Mouse (Mus musculus) T-helper 1 cell (primary cell): Measurements from ENCODE around the gene Gopc.
"Not testable (repeated sequence)": the region's sequence is repeated elsewhere in the genome, so short reads cannot be mapped to it uniquely, and the experiment has no call there.

Experiments used
- in situ Hi-C: fragments of 300-600 bp; cut with MboI, MseI; formaldehyde crosslinking; loops from one replicate; pipeline ENCODE4 v1.15.1; 2025; ENCODE audit warnings: high pct_unique_total_duplicates

The Gopc gene

DNA sequence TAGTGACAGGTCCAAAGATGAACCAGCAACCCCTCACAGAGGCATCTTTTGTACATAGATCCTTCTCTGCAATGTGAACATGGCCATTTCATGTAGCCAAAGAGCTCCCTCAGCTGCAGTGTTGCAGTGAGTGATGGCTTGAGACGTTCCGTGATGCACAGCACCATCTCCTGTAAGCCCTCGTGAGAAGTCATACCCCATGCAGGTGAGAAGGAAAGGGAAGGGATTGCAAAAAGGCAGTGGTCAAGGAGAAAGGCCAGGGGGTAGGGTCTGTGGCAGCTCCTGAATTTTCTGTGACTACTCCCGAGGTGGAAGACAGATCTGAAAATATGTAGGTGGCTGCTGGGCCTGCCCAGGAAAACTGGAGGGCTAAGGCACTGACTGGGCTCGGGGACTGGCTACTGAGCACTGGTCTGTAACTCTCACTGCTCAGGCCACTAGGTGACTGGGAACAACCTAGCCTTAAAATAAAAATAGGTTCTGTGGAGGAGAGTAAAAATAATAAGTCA, 7.1 kb upstream of the Gopc start, which contains the start of gene Nepn:
Gene Nepn (plus strand): TSS at position 51 of the 509 bp plus-strand sequence.
- in situ Hi-C loops: loop anchor here (5.0 kb wide), 1 partner anchor 287 kb away; no protein-coding TSS in a partner anchor

DNA sequence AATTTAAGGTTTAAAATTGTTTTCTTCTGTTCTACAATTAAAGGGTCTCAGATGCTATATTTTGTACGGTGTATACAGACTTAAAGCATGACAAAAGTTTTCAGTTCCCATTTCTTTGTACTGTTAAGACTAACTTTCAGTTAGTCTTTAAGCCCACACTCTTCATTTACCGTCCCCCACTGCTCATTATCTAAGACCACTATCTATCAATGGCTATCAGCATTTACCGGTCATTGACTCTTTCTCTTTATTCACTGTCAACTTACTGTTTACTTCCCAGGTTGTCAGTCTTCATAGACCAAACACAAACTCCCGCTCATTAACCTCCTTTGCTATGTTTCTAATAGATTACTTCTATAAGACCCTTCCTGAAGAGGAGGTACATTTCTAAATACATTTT, 5.3 kb upstream of the Gopc start:
- in situ Hi-C loops: loop anchor here (5.0 kb wide), 1 partner anchor 285 kb away; no protein-coding TSS in a partner anchor

DNA sequence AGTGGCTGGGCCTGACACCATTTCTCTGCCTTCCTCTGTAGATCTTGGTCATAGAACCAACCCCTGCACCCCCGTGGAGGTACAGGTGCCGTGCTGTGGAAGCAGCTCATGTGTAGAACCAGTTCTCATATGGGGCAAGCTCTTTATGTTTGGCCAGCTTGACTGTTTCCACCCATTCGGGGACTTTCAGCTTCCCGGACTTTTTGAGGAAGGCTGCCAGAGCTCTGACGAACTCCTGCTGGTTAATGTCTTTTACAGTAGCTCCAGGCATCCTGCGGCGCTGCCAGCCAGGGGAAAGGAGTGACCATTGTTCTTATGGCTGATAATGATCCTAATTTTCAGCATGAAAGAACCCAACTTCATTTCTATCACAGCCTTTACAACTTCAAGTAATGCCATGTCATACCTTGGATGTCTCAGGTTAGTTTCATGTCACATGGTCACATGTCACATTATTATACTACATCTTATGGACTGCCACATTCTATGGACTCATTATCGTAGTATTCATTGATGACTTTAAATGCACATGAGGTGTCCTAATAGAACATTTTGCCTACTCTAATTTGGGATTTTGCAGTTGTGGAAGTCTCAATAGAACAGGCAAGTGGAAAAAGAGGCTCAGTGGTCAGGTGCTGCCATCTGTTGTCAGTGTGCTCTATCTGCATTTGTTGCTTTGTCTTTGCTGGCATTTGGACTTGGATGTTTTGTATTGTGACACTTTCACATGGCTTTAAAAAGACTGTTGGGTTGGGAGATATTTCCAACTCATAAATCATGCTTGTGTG, 3.1 kb upstream of the Gopc start:
- in situ Hi-C loops: loop anchor here (5.0 kb wide), 1 partner anchor 283 kb away; no protein-coding TSS in a partner anchor

DNA sequence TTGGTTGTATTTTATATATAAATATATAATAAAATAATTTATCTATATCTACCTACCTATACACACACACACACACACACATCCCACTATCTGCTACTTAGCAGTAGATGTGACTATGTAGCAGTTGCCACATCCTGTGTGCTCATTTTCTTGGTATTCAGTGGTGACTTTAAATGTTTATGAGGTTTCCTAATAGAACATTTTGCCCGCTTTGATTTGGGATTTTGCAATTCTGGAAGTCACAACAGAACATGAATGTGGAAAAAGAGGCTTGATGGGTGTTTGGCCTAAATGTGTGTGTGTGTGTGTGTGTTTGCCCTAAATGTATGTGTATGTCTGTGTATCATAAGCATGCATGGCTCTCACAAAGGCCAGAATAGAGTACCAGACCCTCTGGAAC, 1.6 kb upstream of the Gopc start:
- in situ Hi-C loops: no loop called here

DNA sequence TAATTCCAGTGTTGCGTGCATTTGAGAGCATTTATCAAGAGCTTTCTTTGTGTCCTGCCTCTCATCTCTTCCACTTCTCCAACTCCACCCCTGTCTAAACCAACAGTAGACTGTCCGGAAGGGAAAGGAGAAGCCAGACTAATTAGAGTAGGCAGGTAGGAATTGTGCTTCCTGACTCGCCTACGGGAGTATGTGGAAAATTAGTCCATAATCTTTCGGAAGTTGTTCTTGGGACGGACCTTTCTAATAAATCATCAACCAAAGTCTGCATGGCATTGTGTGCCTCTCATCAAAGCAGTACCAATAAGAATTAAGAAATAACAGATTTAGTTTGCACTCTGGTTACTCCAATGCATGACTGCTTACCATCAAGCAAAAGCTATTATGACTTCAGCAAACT, 1.1 kb upstream of the Gopc start:
- in situ Hi-C loops: no loop called here

DNA sequence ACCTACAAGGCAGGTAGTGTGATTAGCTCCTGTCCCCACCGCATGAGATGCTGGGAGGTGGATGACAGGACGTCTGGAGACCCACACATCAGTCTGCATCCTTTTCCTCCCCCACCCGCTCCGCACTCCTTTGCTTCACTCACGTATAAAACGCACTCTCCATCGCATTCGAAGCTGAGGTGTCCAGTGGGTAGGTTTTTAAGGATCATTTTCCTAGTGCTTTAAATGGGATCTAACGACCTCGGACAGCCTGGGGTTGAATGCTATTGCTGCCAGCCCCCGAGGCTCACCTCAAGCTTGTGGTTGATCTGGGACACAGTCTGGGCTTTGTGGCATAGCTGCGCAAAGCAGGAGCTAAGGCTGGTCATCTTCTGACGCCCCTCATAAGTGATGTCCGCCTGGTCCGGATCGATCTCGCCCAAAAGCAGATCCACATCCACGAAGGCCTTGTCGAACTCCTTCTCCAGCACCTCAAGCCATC, 563 bp downstream of the Gopc start:
- in situ Hi-C loops: no loop called here

DNA sequence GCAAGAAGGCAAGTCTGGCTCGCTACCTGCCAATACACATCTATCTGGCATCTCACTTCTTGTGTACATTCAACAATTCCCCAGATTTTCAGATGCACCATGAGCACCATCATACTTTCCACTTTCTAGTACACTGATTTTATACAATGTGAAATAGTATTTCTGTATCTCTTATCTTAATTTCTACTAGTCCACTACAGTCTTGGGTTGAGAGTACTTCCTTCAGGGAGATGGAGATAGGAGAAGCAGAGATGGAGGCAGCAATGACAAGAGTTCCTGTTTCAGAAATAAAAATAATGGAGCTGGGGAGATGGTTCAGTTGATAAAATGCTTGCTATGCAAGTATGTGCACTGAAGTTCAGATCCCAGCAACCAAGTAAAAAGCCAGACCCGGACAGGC, 4.1 kb downstream of the Gopc start:
- in situ Hi-C loops: no loop called here

DNA sequence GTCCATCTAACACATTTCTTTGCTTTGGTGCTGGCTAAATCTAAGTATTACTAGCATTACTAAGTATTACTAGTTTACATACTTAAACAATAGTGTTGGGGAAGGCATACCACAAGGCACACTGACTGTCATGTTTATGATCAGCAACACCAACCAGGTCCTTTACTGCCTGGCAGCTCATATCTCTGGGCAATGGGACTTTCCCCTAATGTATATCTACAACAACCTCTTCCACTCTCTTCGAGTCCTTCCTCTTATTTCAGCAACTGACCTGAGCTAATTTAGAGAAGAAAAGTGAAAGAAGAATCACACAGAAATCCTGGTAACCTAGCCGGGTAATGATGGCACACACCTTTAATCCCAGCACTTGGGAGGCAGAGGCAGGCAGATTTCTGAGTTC, 5.5 kb downstream of the Gopc start:
- in situ Hi-C loops: no loop called here

DNA sequence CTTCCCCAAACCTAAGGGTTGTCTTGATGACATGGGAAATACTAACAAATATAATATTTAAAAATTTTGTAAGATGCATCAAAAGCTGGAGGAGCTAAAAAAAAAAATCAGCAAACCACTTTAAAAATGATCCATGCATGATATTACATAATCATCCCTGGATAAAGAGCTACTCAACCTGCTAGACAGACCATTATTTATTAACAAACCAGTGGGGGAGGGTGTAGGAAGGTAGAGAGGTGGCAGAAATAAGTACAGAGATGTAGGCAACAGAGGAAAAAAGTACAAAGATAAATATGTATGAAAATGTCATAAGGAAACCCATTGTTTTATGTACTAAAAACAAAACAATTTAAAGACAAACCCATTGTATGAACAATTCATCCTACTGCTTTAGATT, 7.3 kb downstream of the Gopc start:
- in situ Hi-C loops: no loop called here

DNA sequence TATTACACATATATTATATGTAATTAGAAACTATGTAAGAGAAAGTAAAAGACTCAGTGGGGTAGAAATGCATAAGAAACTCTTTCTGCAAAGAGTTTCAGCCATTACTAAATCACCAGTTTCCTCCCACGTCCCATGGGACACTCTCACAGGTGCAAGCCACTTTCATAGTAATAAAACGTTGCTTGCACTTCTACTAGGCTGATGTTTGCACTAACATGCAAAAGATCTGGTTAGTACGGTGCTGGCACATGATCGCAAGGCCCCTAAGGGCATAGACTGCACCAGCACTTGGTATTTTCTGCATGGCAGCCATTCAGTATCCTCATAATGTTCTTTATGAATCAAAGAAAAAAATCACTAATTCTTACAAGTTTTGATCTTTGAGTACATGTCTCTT, 8.1 kb downstream of the Gopc start:
- in situ Hi-C loops: no loop called here

DNA sequence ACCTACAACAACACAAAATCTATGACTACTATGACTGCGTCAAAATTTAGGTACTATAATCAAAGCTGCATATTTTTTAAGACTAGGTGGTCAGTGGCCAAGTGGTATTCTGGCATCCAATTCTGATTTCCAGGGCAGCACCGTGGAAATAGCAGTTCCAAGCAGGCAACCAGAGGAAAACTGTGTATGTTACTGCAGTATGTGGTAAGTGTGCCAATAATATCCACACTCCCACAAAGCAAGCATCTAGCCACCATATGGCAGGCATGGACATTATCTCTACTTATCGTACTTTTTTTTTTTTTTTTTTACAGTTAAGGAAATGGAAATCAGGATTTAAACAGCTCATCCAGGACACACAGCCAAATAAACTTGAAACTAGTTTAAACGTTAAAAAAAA, 13.5 kb downstream of the Gopc start:
- in situ Hi-C loops: no loop called here

DNA sequence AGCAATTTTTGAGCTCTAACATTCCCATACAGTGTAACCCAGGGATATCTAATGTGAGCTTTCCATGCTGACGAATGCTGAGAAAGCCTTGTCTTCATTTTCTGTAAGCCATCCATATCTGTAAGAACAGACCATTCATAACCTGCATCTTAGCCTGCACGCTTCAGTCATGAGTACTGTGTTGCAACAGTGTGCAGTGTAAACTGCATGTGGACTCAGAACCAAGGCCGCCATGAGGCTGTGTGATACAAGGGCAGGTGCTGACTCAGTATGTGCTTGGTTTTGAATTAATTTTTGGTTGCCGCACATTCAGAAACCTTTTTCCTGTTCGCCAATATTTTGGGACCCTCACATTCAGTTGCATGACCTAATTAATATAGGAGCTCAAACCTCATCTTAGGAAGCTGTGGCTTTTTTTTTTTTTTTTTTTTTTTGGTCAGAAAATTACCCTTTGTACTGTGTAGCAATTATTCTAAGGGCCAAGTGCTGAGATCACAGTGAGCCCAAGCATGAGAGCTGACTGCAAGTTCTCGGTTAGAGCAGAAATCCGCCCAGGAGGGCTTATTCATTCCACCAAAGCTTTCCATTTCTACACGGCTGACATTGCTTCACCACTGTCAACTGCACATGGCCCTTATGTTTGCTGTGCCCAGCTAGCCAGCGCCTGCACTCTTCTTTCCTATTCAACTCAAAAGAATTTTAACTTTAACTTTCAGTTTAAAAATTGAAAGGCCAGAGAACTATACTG, 20.9 kb downstream of the Gopc start:
- in situ Hi-C loops: no loop called here

DNA sequence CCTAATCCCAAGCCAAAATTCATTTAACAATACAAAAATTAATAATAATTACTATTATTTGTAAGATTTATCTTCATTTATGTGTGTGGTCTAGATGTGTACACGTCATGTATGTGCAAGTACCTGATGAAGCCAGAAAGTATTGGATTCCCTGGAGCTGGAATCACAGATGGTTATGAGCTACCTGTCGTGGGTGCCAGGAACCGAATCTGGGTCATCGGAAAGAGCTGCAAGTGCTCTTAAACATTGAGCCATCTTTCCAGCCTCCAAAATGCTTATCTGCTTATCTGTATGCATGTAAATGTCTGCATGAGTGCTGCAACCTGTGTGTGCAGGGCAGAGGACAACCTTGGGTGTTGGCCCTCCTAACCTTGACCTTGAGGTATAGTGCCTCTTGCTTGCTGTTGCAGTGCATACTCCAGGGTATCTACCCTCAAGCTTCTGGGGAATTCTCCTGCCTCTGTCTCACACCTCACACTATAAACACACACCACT, 21.6 kb downstream of the Gopc start:
- in situ Hi-C loops: no loop called here

DNA sequence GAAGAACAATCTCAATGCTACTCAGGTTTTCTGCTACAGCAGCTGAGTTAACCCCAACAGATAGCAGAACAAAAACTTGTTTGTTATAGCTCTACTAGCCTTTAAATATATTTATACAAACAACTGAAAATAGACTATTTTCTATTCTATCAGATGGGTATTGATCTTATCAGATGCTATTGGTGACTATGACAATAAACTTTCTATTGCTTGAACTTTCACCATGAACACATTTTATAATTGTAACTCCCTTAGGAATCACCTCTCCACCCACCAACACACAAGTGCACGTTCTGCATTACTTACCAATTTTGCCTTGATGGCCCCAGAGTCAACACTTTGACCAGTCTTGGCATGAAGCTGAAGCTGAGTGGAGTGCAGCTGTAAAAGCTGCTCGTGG, 23.5 kb downstream of the Gopc start, which contains the start of gene Gm26741:
Gene Gm26741 (plus strand): TSS at position 301 of the 400 bp plus-strand sequence.
- in situ Hi-C loops: no loop called here

DNA sequence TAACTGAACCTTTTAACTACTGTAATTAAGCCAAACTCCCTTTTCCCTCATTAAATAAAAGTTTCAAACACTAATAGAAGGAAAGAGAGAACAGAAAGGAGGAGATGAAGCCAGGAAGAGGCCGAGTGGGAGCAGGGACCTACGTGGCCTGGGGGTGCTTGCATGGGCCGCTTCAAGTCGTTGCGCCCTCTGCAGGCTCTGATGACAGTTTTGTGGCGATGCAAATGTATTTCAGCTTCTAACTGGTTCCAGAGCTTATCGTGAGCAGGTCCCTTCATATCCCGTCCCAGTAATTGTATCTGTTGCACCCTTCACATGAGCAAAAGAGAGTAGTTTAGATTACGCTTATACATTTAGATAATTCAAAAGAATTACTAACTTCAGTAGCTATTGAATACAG, 28.7 kb downstream of the Gopc start:
- in situ Hi-C loops: no loop called here

DNA sequence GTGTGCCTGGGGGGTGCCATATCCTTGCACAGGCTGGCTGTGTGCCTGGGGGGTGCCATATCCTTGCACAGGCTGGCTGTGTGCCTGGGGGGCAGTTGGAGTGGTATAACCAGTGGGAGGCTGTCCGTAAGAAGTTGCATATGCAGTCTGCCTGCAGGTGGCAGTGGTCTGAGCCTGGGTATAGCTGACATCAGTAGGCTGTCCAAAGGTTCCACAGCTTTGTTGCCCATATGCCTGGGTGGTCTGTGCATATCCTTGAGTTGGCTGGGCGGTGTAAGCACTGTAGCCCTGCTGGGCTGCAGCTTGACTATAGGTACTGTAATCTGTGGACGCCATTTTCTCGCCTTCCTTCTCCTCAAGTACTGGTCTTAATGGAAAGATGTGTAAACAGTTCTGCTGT, 38.6 kb downstream of the Gopc start:
- in situ Hi-C loops: not testable (repeated sequence)

DNA sequence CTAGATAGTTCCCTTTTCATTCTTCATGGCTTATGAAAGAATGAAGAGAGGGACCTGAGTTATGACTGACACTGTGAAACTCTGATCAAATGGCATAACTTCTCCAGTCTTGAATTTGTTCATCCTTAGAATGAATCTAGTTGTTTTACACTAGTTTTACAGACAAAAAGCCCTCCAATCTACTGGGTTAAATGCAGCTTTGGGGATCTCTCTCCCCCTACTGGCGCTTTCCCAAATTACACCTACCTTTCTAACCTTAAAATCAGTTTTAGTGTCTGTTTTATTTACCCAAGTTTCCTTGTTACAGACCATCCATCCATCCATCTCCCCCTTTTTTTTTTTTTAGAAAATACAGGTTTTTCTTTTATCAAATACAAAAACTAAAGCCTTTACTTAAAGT, 50.9 kb downstream of the Gopc start:
- in situ Hi-C loops: no loop called here

DNA sequence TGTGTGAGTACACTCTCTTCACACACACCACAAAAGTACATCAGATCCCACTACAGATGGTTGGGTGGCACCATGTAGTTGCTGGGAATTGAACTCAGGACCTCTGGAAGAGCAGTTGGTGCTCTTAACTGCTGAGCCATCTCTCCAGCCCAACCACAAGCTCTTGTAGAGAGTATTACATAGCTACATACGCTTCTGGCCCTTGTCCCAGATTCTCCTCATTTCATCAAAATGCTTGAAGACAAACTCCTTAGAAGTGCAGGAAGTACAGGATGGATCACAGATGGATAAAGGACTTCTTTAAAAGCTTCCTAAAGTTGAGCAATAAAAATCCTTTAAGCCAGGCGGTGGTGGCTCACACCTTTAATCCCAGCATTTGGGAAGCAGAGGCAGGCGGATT, 60.0 kb downstream of the Gopc start:
- in situ Hi-C loops: no loop called here

DNA sequence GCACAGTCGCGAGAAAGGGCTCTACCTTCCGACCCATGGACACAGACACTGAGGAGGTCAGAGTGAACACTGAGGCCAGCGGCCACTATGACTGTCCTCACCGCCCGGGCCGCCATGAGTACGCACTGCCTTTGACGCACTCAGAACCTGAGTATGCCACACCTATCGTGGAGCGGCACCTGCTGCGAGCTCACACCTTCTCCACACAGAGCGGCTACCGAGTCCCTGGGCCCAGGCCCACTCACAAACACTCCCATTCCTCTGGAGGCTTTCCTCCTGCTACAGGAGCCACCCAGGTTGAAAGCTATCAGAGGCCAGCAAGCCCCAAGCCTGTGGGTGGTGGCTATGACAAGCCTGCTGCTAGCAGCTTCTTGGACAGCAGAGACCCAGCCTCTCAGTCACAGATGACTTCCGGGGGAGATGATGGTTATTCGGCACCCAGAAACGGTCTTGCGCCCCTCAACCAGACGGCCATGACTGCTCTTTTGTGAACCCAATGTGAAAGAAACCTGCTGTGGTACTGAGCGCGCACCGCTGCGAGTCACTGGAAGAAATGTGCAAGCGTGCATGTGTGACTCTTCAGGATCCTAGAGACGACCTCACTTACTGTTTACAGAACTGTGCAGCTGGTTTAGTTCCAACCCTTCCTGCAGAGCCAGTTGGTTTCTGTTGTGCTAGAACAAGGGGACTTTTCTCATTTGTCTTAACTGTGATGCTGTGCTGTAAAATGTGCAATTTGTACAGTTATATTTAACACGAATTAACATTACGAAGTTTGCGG, 62.2 kb downstream of the Gopc start:
- in situ Hi-C loops: no loop called here

DNA sequence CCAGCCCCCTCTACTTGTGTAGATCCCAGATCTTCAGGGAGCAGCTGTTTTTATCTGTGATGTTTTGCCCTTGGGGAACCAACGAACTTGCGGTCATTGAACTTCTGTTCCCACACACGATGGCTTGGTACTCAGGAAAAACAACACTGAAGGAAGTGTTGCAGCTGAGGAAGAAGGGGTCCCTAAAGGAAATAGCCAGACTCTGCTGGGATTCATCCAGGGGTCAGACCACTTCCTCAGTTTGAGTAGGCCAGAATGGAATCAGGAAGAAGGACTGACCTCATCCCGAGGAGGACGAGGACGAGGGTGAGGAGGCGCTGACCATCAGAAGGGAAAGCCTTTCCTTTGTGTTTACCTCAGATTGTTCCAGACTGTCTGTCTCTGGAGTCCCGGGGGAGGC, 72.7 kb downstream of the Gopc start:
- in situ Hi-C loops: no loop called here

DNA sequence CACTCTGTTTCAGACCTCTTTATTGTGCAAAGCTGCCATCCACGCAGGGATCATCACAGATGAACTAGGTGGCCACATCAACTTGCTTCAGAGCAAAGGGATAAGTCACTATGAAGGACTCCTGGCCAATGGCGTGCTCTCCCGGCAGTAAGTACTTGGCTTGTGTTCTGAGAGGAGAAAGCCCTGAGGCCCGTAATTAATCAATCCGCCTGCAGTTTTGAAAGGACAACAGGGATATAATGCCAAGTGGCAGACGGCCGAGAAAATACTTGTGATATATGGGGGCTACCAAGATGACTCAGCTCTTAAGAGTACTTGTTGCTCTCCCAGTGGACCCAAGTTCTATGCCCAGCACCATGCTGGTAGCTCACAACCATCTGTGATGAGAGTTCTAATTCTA, 77.3 kb downstream of the Gopc start:
- in situ Hi-C loops: no loop called here

DNA sequence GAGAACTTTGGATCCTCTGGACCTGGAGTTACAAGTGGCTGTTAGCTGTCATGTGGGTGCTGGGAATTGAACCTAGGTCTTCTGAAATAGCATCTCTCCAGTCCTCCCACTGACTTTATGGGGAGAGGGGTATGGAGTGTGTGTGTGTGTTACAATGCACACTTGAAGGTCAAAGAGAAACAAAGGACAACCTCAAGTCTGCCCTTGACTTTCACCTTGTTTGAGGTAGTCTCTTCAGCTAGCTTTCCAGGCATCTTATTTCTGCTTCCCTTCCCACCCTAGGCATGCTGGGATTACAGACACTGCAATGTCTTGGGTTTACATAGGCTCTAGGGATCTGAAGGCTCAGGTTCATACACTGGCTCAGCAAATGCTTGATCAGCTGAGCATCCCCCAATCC, 79.7 kb downstream of the Gopc start:
- in situ Hi-C loops: no loop called here
